Mouse (Mus musculus) C2C12 (cell line): ENCODE measurements around the gene Bean1. TPM values are rescaled to one million over a fixed set of nuclear protein-coding genes. Genes with fewer than 3 reads are reported as not detected.
"Not testable (repeated sequence)": the region's sequence is repeated elsewhere in the genome, so short reads cannot be mapped to it uniquely, and the experiment has no call there.

Source experiments
- H3K27me3 ChIP-seq: one replicate; pipeline ENCODE4 v1.6.1; 2011; ENCODE audit not compliant: control insufficient read depth, insufficient read depth, insufficient read length
- H3K36me3 ChIP-seq: one replicate; pipeline ENCODE4 v1.6.1; 2011; ENCODE audit not compliant: control insufficient read depth, insufficient read depth
- H3K4me3 ChIP-seq: one replicate; pipeline ENCODE4 v1.5.1; 2011; ENCODE audit warnings: mild to moderate bottlenecking, control low read depth; ENCODE audit not compliant: poor library complexity, insufficient read depth, severe bottlenecking
- H3K79me2 ChIP-seq: one replicate; pipeline ENCODE4 v1.6.1; 2011; ENCODE audit not compliant: control insufficient read depth, insufficient read depth
- H3K79me3 ChIP-seq: one replicate; pipeline ENCODE4 v1.6.1; 2011; ENCODE audit warnings: low read depth, control low read depth
- H3ac ChIP-seq: one replicate; pipeline ENCODE3; 2011; ENCODE audit warnings: low read depth; ENCODE audit not compliant: control insufficient read depth, insufficient read length
- CEBPB ChIP-seq: IDR thresholded peaks from one replicate; pipeline ENCODE4 v1.6.1; 2011; ENCODE audit warnings: low read depth, mild to moderate bottlenecking, control low read depth, moderate library complexity
- CTCF ChIP-seq: IDR thresholded peaks from one replicate; pipeline ENCODE4 v1.5.1; 2011; ENCODE audit not compliant: control insufficient read depth, insufficient read depth, insufficient read length
- FOSL1 ChIP-seq: IDR thresholded peaks from one replicate; pipeline ENCODE4 v1.8.0; 2011; ENCODE audit warnings: mild to moderate bottlenecking, low read length; ENCODE audit not compliant: poor library complexity, insufficient read depth, severe bottlenecking
- MAX ChIP-seq: IDR thresholded peaks from one replicate; pipeline ENCODE4 v1.6.1; 2011; ENCODE audit warnings: mild to moderate bottlenecking, control low read depth
- MYOD1 ChIP-seq: IDR thresholded peaks from one replicate; pipeline ENCODE4 v1.6.1; 2011; ENCODE audit warnings: low read depth; ENCODE audit not compliant: control insufficient read depth, insufficient read length
- MYOG ChIP-seq: IDR thresholded peaks from one replicate; pipeline ENCODE4 v1.6.1; 2011; ENCODE audit not compliant: control insufficient read depth, insufficient read length; ENCODE audit errors: extremely low read depth
- USF1 ChIP-seq: IDR thresholded peaks from one replicate; pipeline ENCODE4 v1.6.1; 2011; ENCODE audit warnings: low read depth, mild to moderate bottlenecking, control low read depth, moderate library complexity
- polyA plus RNA-seq: library from polyadenylated mRNA; unstranded; fragments of >200 nt; fragmentation: generic; extraction: Trizol; gene quantifications from one replicate; pipeline ENCODE4 v1.2.1, GENCODE M21; 2012; ENCODE audit warnings: missing spikeins

The Bean1 gene
- polyA plus RNA-seq, 1 experiment = 0.13 TPM

- Histone ChIP-seq H3K4me3 (peak within 1 kb of the TSS; percentile 76), H3ac (peak within 1 kb of the TSS; percentile 76), H3K79me2 (peaks cover 18% of the 10 kb centered on the region), H3K27me3 (no peaks in the 10 kb centered on the region), H3K36me3 (no peaks in the 10 kb centered on the region), H3K79me3 (no peaks in the 10 kb centered on the region)
- no peak for TF ChIP-seq CTCF
- TF ChIP-seq CEBPB = no peak
- no peak for TF ChIP-seq MYOD1
- no peak for TF ChIP-seq MYOG
These were observed 78.0 kb downstream of the Bean1 start, which contains the start of gene Tk2 for GRCm38 (mm10) chr8:104248276-104248675. Gene Tk2 (minus strand): TSS chr8:104248558.

GRCm38 (mm10) chr8:104249442-104249996 lies 79.3 kb downstream of the Bean1 start:
- Histone ChIP-seq H3K36me3 (no peaks in the 10 kb centered on the region), H3K79me2 (peaks cover 18% of the 10 kb centered on the region), H3K4me3 (no peak overlapping the region), H3K27me3 (no peaks in the 10 kb centered on the region), H3ac (no peak overlapping the region), H3K79me3 (no peaks in the 10 kb centered on the region)
- TF ChIP-seq MYOD1 = no peak
- TF ChIP-seq MYOG = no peak
- TF ChIP-seq CTCF = no peak
- no peak for TF ChIP-seq USF1
- no peak for TF ChIP-seq CEBPB
- no peak for TF ChIP-seq MAX
- no peak for TF ChIP-seq FOSL1

- TF ChIP-seq CTCF = no peak
- TF ChIP-seq MYOD1 = no peak
- TF ChIP-seq CEBPB = no peak
- TF ChIP-seq USF1 = no peak
- TF ChIP-seq MYOG = no peak
- TF ChIP-seq MAX = no peak
- no peak for TF ChIP-seq FOSL1
- Histone ChIP-seq H3K4me3 (peak within 1 kb of the TSS; percentile 82), H3K36me3 (no peaks in the 10 kb centered on the region), H3ac (peak within 1 kb of the TSS; percentile 66), H3K79me3 (no peaks in the 10 kb centered on the region), H3K79me2 (peaks cover 18% of the 10 kb centered on the region), H3K27me3 (no peaks in the 10 kb centered on the region)
These were observed 80.5 kb downstream of the Bean1 start, which contains the start of gene Cklf for GRCm38 (mm10) chr8:104250439-104251367. Gene Cklf (plus strand): TSS chr8:104250861.

DNA sequence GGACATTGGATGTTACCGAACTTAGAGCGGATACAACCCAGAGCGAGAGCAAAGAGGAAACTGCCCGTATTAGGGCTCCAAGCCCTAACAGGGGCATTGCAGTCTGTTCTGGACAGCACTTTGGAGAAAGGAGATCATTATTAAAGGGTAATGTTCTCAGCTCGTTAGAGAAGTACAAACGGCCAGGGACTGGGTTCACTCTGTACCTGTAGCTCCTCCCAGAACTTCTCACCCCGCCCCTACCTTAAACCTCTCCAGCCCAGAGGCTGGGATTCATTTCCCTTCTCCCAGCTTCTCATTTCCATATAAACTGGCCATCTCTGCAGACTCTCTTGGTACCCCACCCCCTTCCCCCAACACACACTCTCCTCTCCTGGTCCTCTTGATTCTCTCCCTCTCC lies 81.2 kb downstream of the Bean1 start:
- H3K27me3 ChIP-seq = no peaks in the 10 kb centered on the region
- H3ac ChIP-seq = peak overlapping the region; percentile 61

GRCm38 (mm10) chr8:104253016-104253415 lies 82.8 kb downstream of the Bean1 start:
- H3K27me3 ChIP-seq = no peaks in the 10 kb centered on the region
- TF ChIP-seq USF1 = no peak
- no peak for TF ChIP-seq MYOG
- TF ChIP-seq FOSL1 = no peak
- TF ChIP-seq CEBPB = no peak
- no peak for TF ChIP-seq CTCF
- no peak for TF ChIP-seq MYOD1
- TF ChIP-seq MAX = no peak
- H3K4me3 ChIP-seq = no peak overlapping the region
- H3ac ChIP-seq = no peak overlapping the region
- no peaks in the 10 kb centered on the region for H3K79me3 ChIP-seq
- H3K79me2 ChIP-seq = peaks cover 18% of the 10 kb centered on the region
- H3K36me3 ChIP-seq = peaks cover 2% of the 10 kb centered on the region

More for the DNA sequence above, 81.2 kb downstream of the Bean1 start:
- Histone ChIP-seq H3K36me3 (no peaks in the 10 kb centered on the region), H3K79me3 (no peaks in the 10 kb centered on the region), H3K79me2 (peaks cover 18% of the 10 kb centered on the region), H3K4me3 (peak overlapping the region; percentile 82)
- no peak for TF ChIP-seq CEBPB
- no peak for TF ChIP-seq CTCF
- no peak for TF ChIP-seq MAX
- TF ChIP-seq FOSL1 = no peak
- no peak for TF ChIP-seq MYOD1
- TF ChIP-seq MYOG = no peak
- no peak for TF ChIP-seq USF1

DNA sequence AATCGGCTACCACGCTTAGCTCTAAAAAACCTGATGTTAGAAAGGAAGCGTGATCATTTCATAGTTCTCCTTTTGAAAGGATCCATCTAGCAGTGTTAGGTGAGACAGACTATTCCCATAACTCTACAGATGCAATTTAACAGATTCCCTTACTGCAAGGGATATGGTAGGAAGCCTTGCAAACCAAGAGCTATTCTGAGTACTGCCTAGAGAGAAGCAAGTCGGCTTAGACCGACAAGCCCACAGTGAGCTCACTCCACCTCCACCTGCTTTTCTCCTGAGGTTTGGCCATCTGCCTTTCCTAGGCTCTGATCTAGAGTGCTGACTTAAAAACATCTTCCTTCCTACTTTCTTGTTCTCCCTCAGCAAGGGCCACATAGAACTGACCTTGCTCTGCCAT lies 91.6 kb downstream of the Bean1 start:
- not testable (repeated sequence) for H3ac ChIP-seq, H3K79me2 ChIP-seq, H3K4me3 ChIP-seq, H3K79me3 ChIP-seq, H3K27me3 ChIP-seq
- peaks cover 26% of the 10 kb centered on the region for H3K36me3 ChIP-seq

- H3K27me3 ChIP-seq, H3K4me3 ChIP-seq, H3K36me3 ChIP-seq, H3K79me3 ChIP-seq, H3K79me2 ChIP-seq, H3ac ChIP-seq: not testable (repeated sequence)
These were observed 94.2 kb downstream of the Bean1 start for GRCm38 (mm10) chr8:104264271-104264935.
